ENCODE assay signal across 18 mouse cellular contexts in genomic region chr19:21189216-21189615, GRCm38 (mm10).
"Had no signal": no experiment of that assay in that cellular context is flagged by ENCODE, and none has a peak within 500 bp of the region (broad histone marks: within the 10 kb centered on the region; RNA-seq: fewer than 3 reads in every experiment).

No protein-coding gene starts in this region.

- H3K4me3 ChIP-seq: liver, embryonic 12.5 days; midbrain, embryonic 12.5 days; midbrain, embryonic 15.5 days; myocyte; neural tube, embryonic 13.5 days; neural tube, embryonic 15.5 days had no signal

- H3K9me3 ChIP-seq: liver, embryonic 12.5 days; midbrain, embryonic 12.5 days; midbrain, embryonic 15.5 days; neural tube, embryonic 13.5 days; neural tube, embryonic 15.5 days had no signal

- H3K36me3 ChIP-seq: liver, embryonic 12.5 days; midbrain, embryonic 12.5 days; midbrain, embryonic 15.5 days; neural tube, embryonic 13.5 days; neural tube, embryonic 15.5 days had no signal

- H3K27ac ChIP-seq: liver, embryonic 12.5 days; liver, embryonic 14.5 days; midbrain, embryonic 12.5 days; midbrain, embryonic 15.5 days; neural tube, embryonic 13.5 days; neural tube, embryonic 15.5 days had no signal

- H3K4me1 ChIP-seq: liver, embryonic 12.5 days; midbrain, embryonic 12.5 days; midbrain, embryonic 15.5 days; neural tube, embryonic 13.5 days; neural tube, embryonic 15.5 days had no signal

- H3K27me3 ChIP-seq: liver, embryonic 12.5 days; midbrain, embryonic 12.5 days; midbrain, embryonic 15.5 days; neural tube, embryonic 13.5 days; neural tube, embryonic 15.5 days had no signal

- ATAC-seq: liver, embryonic 12.5 days; midbrain, embryonic 15.5 days had no signal

- DNase-seq: lung, adult 18-20 months; lung, embryonic 14.5 days; lung, postnatal 10 days; lung, postnatal 4 days; retina, postnatal 1 day; right cerebral cortex, adult 18-20 months; right cerebral cortex, postnatal 25 days; right cerebral cortex, postnatal 4 days; thymus, adult 18-20 months; thymus, postnatal 14 days; thymus, postnatal 36 days had no signal
